Mouse (Mus musculus) spleen, adult 2 months (tissue): ENCODE results near the gene Tfe3.

ENCODE experiments used
- CTCF ChIP-seq: fragments of 200-500 bp; IDR thresholded peaks from 2 replicates; pipeline ENCODE4 v1.5.1; 2011; ENCODE audit warnings: mild to moderate bottlenecking, inconsistent platforms; ENCODE audit not compliant: insufficient read depth, insufficient read length, insufficient replicate concordance; ENCODE audit errors: extremely low read depth
- POLR2A ChIP-seq: fragments of 200-500 bp; IDR thresholded peaks from 2 replicates; pipeline ENCODE4 v1.6.1; 2011; ENCODE audit warnings: low read depth, low read length, inconsistent platforms

DNA sequence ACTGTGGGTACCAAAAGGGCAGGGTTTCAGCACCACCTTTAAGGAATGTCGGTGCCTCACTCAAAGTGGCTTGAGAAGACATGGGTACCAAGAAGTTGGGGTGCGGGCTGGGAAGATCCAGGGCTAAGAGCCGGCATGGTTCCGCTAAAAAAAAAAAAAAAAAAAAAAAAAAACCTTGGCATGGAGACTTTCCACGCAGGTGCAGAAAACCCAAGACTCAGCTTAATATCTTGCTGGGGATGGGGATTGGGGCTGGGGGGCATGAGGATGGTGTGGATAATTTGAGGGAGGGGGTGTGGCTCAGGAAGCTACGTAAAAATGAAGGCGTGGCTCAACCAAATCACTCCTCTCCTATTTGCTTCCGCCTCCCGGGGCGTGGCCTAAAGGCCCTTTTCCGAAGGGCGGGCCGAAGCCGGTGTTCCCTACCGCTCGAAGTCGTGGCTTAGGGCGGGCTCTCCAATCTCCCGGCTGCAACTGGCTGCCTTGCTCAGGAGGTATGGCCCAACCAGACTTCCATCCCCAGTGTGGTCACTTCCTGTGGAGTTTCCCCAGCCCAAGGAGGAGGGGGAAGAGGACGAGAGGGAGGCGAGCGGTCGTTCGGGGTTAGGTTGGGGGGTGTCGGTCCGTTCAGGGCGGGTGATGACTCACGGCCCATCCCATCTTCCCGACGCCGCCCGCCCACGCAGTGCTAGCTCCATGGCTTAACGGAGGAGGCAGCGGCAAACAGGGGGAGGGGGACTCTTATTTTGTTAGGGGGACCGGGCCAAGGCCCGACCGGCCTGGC, at the start of gene Tfe3:
- TF ChIP-seq CTCF, result no peak
- TF ChIP-seq POLR2A, result peak; percentile 51
